Mouse (Mus musculus) gastrocnemius, postnatal 36 days (tissue): ENCODE measurements at regions not wholly inside any gene's neighbourhood (a gene's known extent, or its start where the extent isn't known, plus 50 kb on each side); places are given as distances from the start of the nearest gene placed in this dataset.

Experiments
- DNase-seq, 2 experiments: peaks; one replicate each; pipeline ENCODE4 v3.0.0; 2022
- intact Hi-C: fragments of 180-260 bp; cut with DNase I; formaldehyde crosslinking; loops from one replicate; pipeline ENCODE4 v1.15.1; 2025

DNA sequence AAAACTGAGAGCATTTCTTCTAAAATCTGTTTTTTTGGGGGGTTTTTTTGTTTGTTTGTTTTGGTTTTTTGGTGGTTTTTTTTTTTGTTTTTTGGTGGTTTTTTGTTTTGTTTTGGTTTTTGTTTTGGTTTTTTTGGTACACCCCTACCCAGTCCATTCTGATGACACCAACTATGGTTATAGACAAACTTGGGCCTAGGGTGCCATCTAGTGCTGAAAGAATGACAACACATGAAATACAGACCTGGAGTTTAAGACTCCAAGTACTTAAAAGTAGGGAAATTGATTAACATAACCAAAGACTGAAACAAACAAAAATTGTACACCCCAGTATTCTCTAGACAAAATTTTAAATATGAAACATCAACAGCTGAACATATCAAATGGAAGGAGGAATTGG is 76.0 kb upstream of the Ano5 start:
- intact Hi-C loops, result loop anchor here (10.0 kb wide), 1 partner anchor 650 kb away; no protein-coding TSS in a partner anchor

DNA sequence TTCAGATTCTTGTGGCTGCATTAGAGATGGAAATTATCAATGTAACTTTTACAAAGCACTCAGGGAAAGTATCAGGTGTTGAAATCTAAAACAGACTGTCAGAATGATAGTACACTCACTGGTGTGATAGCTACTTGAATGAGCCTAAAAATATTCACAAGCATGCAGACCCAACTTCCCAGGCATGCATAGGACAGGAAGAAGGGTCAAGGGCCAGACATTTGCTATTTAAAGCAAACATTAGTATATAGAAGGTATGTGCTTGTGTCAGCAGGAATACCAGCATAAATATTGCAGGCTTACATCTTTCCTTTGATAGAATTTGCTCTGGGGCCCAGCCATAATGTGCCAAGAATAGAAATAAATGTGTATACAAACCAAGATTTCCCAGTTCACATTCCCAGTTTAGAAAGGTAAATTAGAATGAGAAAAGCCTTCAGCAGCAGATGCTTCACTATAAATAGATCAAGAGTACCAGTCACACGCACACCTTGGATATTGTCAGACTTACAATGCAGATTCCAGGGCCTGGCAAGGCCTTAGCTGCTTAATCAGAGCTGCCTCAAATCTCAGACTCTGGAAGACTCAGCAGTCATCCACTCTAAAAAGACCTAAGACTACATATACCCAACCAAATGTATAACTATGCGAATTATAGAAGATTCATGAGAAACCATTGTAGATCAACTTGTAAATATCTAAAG is 55.7 kb upstream of the Ano5 start:
- intact Hi-C loops, result no loop called here
- DNase-seq, result no peak

More for the DNA sequence above, 76.0 kb upstream of the Ano5 start:
- no peak for DNase-seq

DNA sequence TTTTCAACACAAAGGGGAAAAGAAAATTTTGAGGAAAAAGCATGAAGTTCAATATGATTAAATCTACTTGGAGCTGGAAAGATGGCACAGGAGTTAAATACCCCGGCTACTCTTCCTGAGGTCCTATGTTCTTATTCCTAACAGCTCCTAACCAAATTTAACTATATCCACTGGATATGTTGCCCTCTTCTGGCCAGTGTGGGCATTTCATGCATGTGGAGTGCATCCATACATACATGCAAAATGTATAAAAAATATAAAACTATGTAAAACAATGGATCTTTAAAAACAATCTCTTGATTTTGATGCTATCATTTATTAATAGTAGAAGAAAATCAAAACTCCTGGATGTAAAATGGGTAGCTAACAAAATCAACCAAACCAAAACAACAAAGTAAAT is 52.1 kb upstream of the Ano5 start:
- intact Hi-C loops, result no loop called here

More for the DNA sequence above, 52.1 kb upstream of the Ano5 start:
- no peak for DNase-seq
